Mouse (Mus musculus) heart, postnatal 4 days (tissue): ENCODE measurements around the gene Haus2. TPM values are rescaled to one million over a fixed set of nuclear protein-coding genes. Genes with fewer than 3 reads are reported as not detected.
"Not testable (repeated sequence)": the region's sequence is repeated elsewhere in the genome, so short reads cannot be mapped to it uniquely, and the experiment has no call there.

ENCODE experiments used
- DNase-seq: peaks from one replicate; pipeline ENCODE4 v3.0.0; 2021
- total RNA-seq, 2 experiments: library from RNA; stranded (reverse); gene quantifications; 2 replicates each; pipeline ENCODE4 v1.2.3; 2021

The Haus2 gene
- total RNA-seq: 10 to 100 TPM; 15.7 to 16.0 TPM

GRCm38 (mm10) chr2:120608830-120609723 is at the start of gene Haus2, which contains the start of gene Lrrc57:
Gene Haus2, plus strand, starts transcription at chr2:120609383.
Gene Lrrc57, minus strand, starts transcription at chr2:120609520.
- peak; percentile 95 for DNase-seq

GRCm38 (mm10) chr2:120561524-120561923 is 47.7 kb upstream of the Haus2 start:
- DNase-seq: no peak

GRCm38 (mm10) chr2:120562859-120563234 is 46.3 kb upstream of the Haus2 start:
- DNase-seq: no peak

- DNase-seq: peak; percentile 88
These were observed 45.8 kb upstream of the Haus2 start, which contains the start of gene Zfp106 for GRCm38 (mm10) chr2:120563235-120563990. Gene Zfp106, minus strand, starts transcription at chr2:120563843.

GRCm38 (mm10) chr2:120564548-120565188 is 44.5 kb upstream of the Haus2 start:
- not testable (repeated sequence) for DNase-seq

- DNase-seq: no peak
These were observed 43.8 kb upstream of the Haus2 start for GRCm38 (mm10) chr2:120565363-120565762.

GRCm38 (mm10) chr2:120566886-120567797 is 42.0 kb upstream of the Haus2 start, which contains the start of gene Snap23:
Gene Snap23, plus strand, starts transcription at chr2:120567671.
- DNase-seq: peak; percentile 96

- no peak for DNase-seq
These were observed 41.3 kb upstream of the Haus2 start for GRCm38 (mm10) chr2:120567798-120568320.

- DNase-seq: no peak
These were observed 38.1 kb upstream of the Haus2 start for GRCm38 (mm10) chr2:120571081-120571480.

GRCm38 (mm10) chr2:120572161-120572560 is 37.0 kb upstream of the Haus2 start:
- DNase-seq: not testable (repeated sequence)

- no peak for DNase-seq
These were observed 34.1 kb upstream of the Haus2 start for GRCm38 (mm10) chr2:120575121-120575520.

- DNase-seq: no peak
These were observed 33.2 kb upstream of the Haus2 start for GRCm38 (mm10) chr2:120575978-120576377.

GRCm38 (mm10) chr2:120577799-120578198 is 31.4 kb upstream of the Haus2 start:
- no peak for DNase-seq

GRCm38 (mm10) chr2:120578286-120578685 is 30.9 kb upstream of the Haus2 start:
- no peak for DNase-seq

- DNase-seq: no peak
These were observed 19.4 kb upstream of the Haus2 start for GRCm38 (mm10) chr2:120589759-120590158.

GRCm38 (mm10) chr2:120592227-120592626 is 17.0 kb upstream of the Haus2 start:
- DNase-seq: no peak

GRCm38 (mm10) chr2:120597734-120598133 is 11.4 kb upstream of the Haus2 start:
- no peak for DNase-seq

- no peak for DNase-seq
These were observed 9.7 kb upstream of the Haus2 start for GRCm38 (mm10) chr2:120599506-120599905.

- DNase-seq: no peak
These were observed 3.0 kb upstream of the Haus2 start for GRCm38 (mm10) chr2:120606021-120606690.

GRCm38 (mm10) chr2:120616279-120617163 is 7.3 kb downstream of the Haus2 start:
- no peak for DNase-seq
